Comparison of ENCODE assay signal across 16 mouse cellular contexts in genomic region chr6:32153170-32153569, GRCm38 (mm10).
A peak's percentile ranks its signal among the peaks of the same experiment; 100 is the strongest.
DNase-seq lines count a peak whose midpoint lies in the region; ATAC-seq and TF ChIP-seq lines count a peak whose summit lies in the region.
"Had no signal": no experiment of that assay in that cellular context is flagged by ENCODE, and none has a peak within 500 bp of the region (broad histone marks: within the 10 kb centered on the region; RNA-seq: fewer than 3 reads in every experiment).

No protein-coding gene starts in this region.

- peak overlapping the region; percentile 40 for H3K27ac ChIP-seq in hindbrain, embryonic 10.5 days
- no peak overlapping the region for H3K27ac ChIP-seq in hindbrain, postnatal 0 days
- no peak overlapping the region for H3K27ac ChIP-seq in forebrain, embryonic 16.5 days (ENCODE audit: low read length)
- no peak overlapping the region for H3K27ac ChIP-seq in intestine, embryonic 15.5 days
- H3K27ac ChIP-seq: midbrain, embryonic 12.5 days had no signal

- 0 out of 2 replicates have a peak, but pooled peaks cover 6% of the 10 kb centered on the region for H3K36me3 ChIP-seq in hindbrain, embryonic 10.5 days
- no peaks in the 10 kb centered on the region for H3K36me3 ChIP-seq in hindbrain, postnatal 0 days (ENCODE audit: insufficient read depth, low read length)
- peaks cover 12% of the 10 kb centered on the region for H3K36me3 ChIP-seq in forebrain, embryonic 16.5 days (ENCODE audit: control insufficient read depth, insufficient read depth)
- H3K36me3 ChIP-seq in intestine, embryonic 15.5 days, result no peaks in the 10 kb centered on the region
- H3K36me3 ChIP-seq: G1E; midbrain, embryonic 12.5 days had no signal

- no peak overlapping the region for H3K9ac ChIP-seq in hindbrain, postnatal 0 days (replicated peaks; ENCODE audit: low read length)
- H3K9ac ChIP-seq in forebrain, embryonic 16.5 days (replicated peaks; ENCODE audit: low read depth, low read length), result no peak overlapping the region
- H3K9ac ChIP-seq in intestine, embryonic 15.5 days, result no peak overlapping the region
- H3K9ac ChIP-seq: midbrain, embryonic 12.5 days had no signal

- no peak overlapping the region for H3K4me3 ChIP-seq in hindbrain, embryonic 10.5 days
- H3K4me3 ChIP-seq in hindbrain, postnatal 0 days (ENCODE audit: low read length), result no peak overlapping the region
- no peak overlapping the region for H3K4me3 ChIP-seq in forebrain, embryonic 16.5 days (replicated peaks; ENCODE audit: low read length)
- no peak overlapping the region for H3K4me3 ChIP-seq in intestine, embryonic 15.5 days (replicated peaks)
- H3K4me3 ChIP-seq: midbrain, embryonic 12.5 days had no signal

- no peaks in the 10 kb centered on the region for H3K27me3 ChIP-seq in hindbrain, embryonic 10.5 days (ENCODE audit: insufficient read depth, poor library complexity, severe bottlenecking)
- H3K27me3 ChIP-seq in hindbrain, postnatal 0 days (ENCODE audit: insufficient read depth, low read length), result no peaks in the 10 kb centered on the region
- H3K27me3 ChIP-seq in forebrain, embryonic 16.5 days (replicated peaks; ENCODE audit: control insufficient read depth, insufficient read depth, low read length), result no peaks in the 10 kb centered on the region
- no peaks in the 10 kb centered on the region for H3K27me3 ChIP-seq in intestine, embryonic 15.5 days (replicated peaks)
- H3K27me3 ChIP-seq: midbrain, embryonic 12.5 days had no signal

- TF ChIP-seq POLR2A in brain, embryonic 14.5 days (IDR thresholded peaks at IDR 0.05; ENCODE audit: borderline replicate concordance, extremely low read depth, insufficient read depth, insufficient read length, poor library complexity, severe bottlenecking), result no peak

- no peak for TF ChIP-seq CTCF in hindbrain, postnatal 0 days (IDR thresholded peaks at IDR 0.05; ENCODE audit: low read depth)
- TF ChIP-seq CTCF in brain, embryonic 14.5 days (IDR thresholded peaks at IDR 0.05; ENCODE audit: borderline replicate concordance, extremely low read depth, insufficient read depth, insufficient read length), result no peak

- no peak overlapping the region for H3K4me2 ChIP-seq in hindbrain, postnatal 0 days (ENCODE audit: low read depth, low read length)
- no peak overlapping the region for H3K4me2 ChIP-seq in forebrain, embryonic 16.5 days (ENCODE audit: low read length)
- no peak overlapping the region for H3K4me2 ChIP-seq in intestine, embryonic 15.5 days (replicated peaks)
- H3K4me2 ChIP-seq: midbrain, embryonic 12.5 days had no signal

- ATAC-seq in hindbrain, postnatal 0 days, result no peak
- ATAC-seq in forebrain, embryonic 16.5 days, result peak; percentile 84
- no peak for ATAC-seq in intestine, embryonic 15.5 days

- 83% methylated on average over 4 of the region's 4 CpGs for WGBS in hindbrain, embryonic 10.5 days
- 71% methylated on average over 4 of the region's 4 CpGs for WGBS in hindbrain, postnatal 0 days
- WGBS in forebrain, embryonic 16.5 days, result 70% methylated on average over 4 of the region's 4 CpGs
- 84% methylated on average over 4 of the region's 4 CpGs for WGBS in intestine, embryonic 15.5 days

- H3K9me3 ChIP-seq in hindbrain, embryonic 10.5 days, result no peaks in the 10 kb centered on the region
- no peaks in the 10 kb centered on the region for H3K9me3 ChIP-seq in hindbrain, postnatal 0 days (ENCODE audit: low read length)
- H3K9me3 ChIP-seq in forebrain, embryonic 16.5 days (ENCODE audit: control insufficient read depth, low read length), result no peaks in the 10 kb centered on the region
- H3K9me3 ChIP-seq in intestine, embryonic 15.5 days, result no peaks in the 10 kb centered on the region
- H3K9me3 ChIP-seq: G1E; midbrain, embryonic 12.5 days had no signal

- DNase-seq in hindbrain, embryonic 10.5 days (ENCODE audit: low spot score), result no peak
- no peak for DNase-seq in hindbrain, postnatal 0 days (ENCODE audit: low spot score)
- peak; percentile 65 for DNase-seq in brain, embryonic 14.5 days (ENCODE audit: low read depth)
- DNase-seq in mesoderm, embryonic 11.5 days (ENCODE audit: low read depth, low spot score), result peak; percentile 7
- no peak for DNase-seq in Muller cell, postnatal 12 days (ENCODE audit: inconsistent ontology term)
- DNase-seq: cerebellum, adult 9-11 months; gastrocnemius, postnatal 10 days; heart, postnatal 10 days; layer of hippocampus, postnatal 36 days; liver; lung, adult 18-20 months; lung, postnatal 4 days had no signal

- H3K4me1 ChIP-seq in hindbrain, embryonic 10.5 days (replicated peaks), result peaks cover 27% of the 10 kb centered on the region
- H3K4me1 ChIP-seq in hindbrain, postnatal 0 days (ENCODE audit: insufficient read depth, low read length), result no peaks in the 10 kb centered on the region
- H3K4me1 ChIP-seq in forebrain, embryonic 16.5 days (replicated peaks; ENCODE audit: control insufficient read depth, insufficient read depth, low read length), result peaks cover 4% of the 10 kb centered on the region; the same call in 1 of the 2 replicates
- H3K4me1 ChIP-seq in intestine, embryonic 15.5 days (replicated peaks), result no peaks in the 10 kb centered on the region
- H3K4me1 ChIP-seq: midbrain, embryonic 12.5 days had no signal

Comparison
In these comparisons a context has a peak if more than half of its experiments do, and no peak if none do; other contexts are left out.
1. DNase-seq: peak in brain, embryonic 14.5 days (single experiment) and mesoderm, embryonic 11.5 days (single experiment); none in hindbrain, embryonic 10.5 days (single experiment), hindbrain, postnatal 0 days (single experiment) and Muller cell, postnatal 12 days (single experiment).